Mouse (Mus musculus): ENCODE measurements at regions not wholly inside any gene's neighbourhood (a gene's known extent, or its start where the extent isn't known, plus 50 kb on each side); places are given as distances from the start of the nearest gene placed in this dataset.

DNA sequence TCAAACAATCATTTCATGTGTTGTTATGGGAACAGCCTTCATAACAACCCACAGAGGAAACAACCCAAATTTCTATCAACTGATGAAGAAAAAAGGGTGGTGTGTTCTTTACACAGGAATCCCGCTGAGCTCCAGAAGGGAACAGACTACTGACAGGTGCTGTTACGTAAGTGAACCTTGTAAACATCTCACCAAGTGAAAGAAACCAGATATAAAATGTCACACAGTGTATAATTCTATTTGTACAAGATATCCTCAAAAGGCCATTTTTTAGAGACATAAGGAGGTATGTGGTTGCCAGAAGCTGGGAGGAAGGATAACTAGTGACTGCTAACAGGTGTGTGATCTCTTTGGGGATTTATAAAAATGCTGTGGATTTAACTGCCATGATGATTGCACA lies 119.9 kb downstream of the Plod2 start:
- 60% methylated on average over 2 of the region's 2 CpGs for WGBS
- ATAC-seq (replicated peaks; ENCODE audit: extremely low read depth, insufficient read depth, low FRiP score), result no peak

GRCm38 (mm10) chr9:92667361-92667881 lies 125.4 kb downstream of the Plod2 start:
- H3K4me1 ChIP-seq (ENCODE audit: control insufficient read depth, insufficient read depth, low read length), result no peaks in the 10 kb centered on the region

More for the DNA sequence above, 119.9 kb downstream of the Plod2 start:
- no peaks in the 10 kb centered on the region for H3K9me3 ChIP-seq (replicated peaks; ENCODE audit: control insufficient read depth, low read length)
- no peak overlapping the region for H3K4me3 ChIP-seq (ENCODE audit: low read length)
- no peak overlapping the region for H3K4me2 ChIP-seq (ENCODE audit: low read depth, low read length)
- no peaks in the 10 kb centered on the region for H3K27me3 ChIP-seq (ENCODE audit: control insufficient read depth, insufficient read depth, low read length)
- no peak overlapping the region for H3K27ac ChIP-seq (ENCODE audit: low read length)
- no peaks in the 10 kb centered on the region for H3K36me3 ChIP-seq (ENCODE audit: control insufficient read depth, insufficient read depth)
- H3K4me1 ChIP-seq (ENCODE audit: control insufficient read depth, insufficient read depth, low read length), result no peaks in the 10 kb centered on the region
- H3K9ac ChIP-seq (ENCODE audit: low read length), result no peak overlapping the region

GRCm38 (mm10) chr9:92671966-92672365 lies 129.9 kb downstream of the Plod2 start:
- no peak overlapping the region for H3K9ac ChIP-seq (ENCODE audit: low read length)
- H3K4me2 ChIP-seq (ENCODE audit: low read depth, low read length), result no peak overlapping the region
- H3K9me3 ChIP-seq (replicated peaks; ENCODE audit: control insufficient read depth, low read length), result no peaks in the 10 kb centered on the region
- no peaks in the 10 kb centered on the region for H3K4me1 ChIP-seq (ENCODE audit: control insufficient read depth, insufficient read depth, low read length)
- H3K27ac ChIP-seq (ENCODE audit: low read length), result no peak overlapping the region
- 63% methylated on average over 3 of the region's 3 CpGs for WGBS
- no peak for ATAC-seq (replicated peaks; ENCODE audit: extremely low read depth, insufficient read depth, low FRiP score)
- no peaks in the 10 kb centered on the region for H3K36me3 ChIP-seq (ENCODE audit: control insufficient read depth, insufficient read depth)
- H3K27me3 ChIP-seq (ENCODE audit: control insufficient read depth, insufficient read depth, low read length), result no peaks in the 10 kb centered on the region
- no peak overlapping the region for H3K4me3 ChIP-seq (ENCODE audit: low read length)

More at GRCm38 (mm10) chr9:92667361-92667881, 125.4 kb downstream of the Plod2 start:
- no peak overlapping the region for H3K4me2 ChIP-seq (ENCODE audit: low read depth, low read length)
- H3K36me3 ChIP-seq (ENCODE audit: control insufficient read depth, insufficient read depth), result no peaks in the 10 kb centered on the region
- H3K9me3 ChIP-seq (replicated peaks; ENCODE audit: control insufficient read depth, low read length), result no peaks in the 10 kb centered on the region
- H3K9ac ChIP-seq (ENCODE audit: low read length), result no peak overlapping the region
- no peak overlapping the region for H3K27ac ChIP-seq (ENCODE audit: low read length)
- H3K4me3 ChIP-seq (ENCODE audit: low read length), result no peak overlapping the region
- 77% methylated on average over 1 of the region's 1 CpGs for WGBS
- ATAC-seq (replicated peaks; ENCODE audit: extremely low read depth, insufficient read depth, low FRiP score), result no peak
- no peaks in the 10 kb centered on the region for H3K27me3 ChIP-seq (ENCODE audit: control insufficient read depth, insufficient read depth, low read length)

DNA sequence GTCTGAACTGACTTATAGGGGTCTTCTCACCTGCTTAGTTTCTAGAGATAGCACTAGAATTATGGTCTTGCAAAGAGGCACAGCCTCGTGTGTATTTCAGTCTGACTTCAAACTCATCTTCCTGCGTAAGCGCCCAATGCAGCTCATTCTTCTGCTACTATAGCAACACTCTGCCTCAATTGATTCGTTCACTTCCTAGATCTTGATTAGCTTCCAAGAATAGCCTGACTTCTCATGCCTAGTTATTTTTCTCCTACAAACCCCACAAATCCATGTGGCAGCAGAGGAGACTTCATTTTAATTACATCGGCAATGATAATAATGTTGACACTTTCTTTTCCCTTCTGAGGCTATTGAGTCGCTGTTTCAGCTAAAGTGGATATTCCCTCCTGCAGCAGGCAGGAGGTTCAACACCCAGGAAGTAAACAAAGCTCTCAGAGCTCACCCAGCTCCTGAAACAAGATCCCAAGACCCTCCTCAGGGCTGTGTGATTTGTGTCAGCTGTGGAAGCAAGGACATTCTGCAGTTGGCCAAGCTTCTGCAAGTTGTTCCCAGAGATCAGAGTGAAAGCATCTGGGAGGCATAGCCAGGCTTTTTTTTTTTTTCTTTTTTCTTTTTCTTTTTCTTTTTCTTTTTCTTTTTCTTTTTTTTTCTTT lies 152.5 kb downstream of the Plod2 start:
- no peaks in the 10 kb centered on the region for H3K9me3 ChIP-seq (replicated peaks; ENCODE audit: control insufficient read depth, low read length)
- H3K27me3 ChIP-seq (ENCODE audit: control insufficient read depth, insufficient read depth, low read length), result no peaks in the 10 kb centered on the region
- no peaks in the 10 kb centered on the region for H3K36me3 ChIP-seq (ENCODE audit: control insufficient read depth, insufficient read depth)
- no peak overlapping the region for H3K4me3 ChIP-seq (ENCODE audit: low read length)
- no peak overlapping the region for H3K27ac ChIP-seq (ENCODE audit: low read length)
- WGBS, result 52% methylated on average over 6 of the region's 6 CpGs
- no peak overlapping the region for H3K9ac ChIP-seq (ENCODE audit: low read length)
- no peak overlapping the region for H3K4me2 ChIP-seq (ENCODE audit: low read depth, low read length)
- no peak for ATAC-seq (replicated peaks; ENCODE audit: extremely low read depth, insufficient read depth, low FRiP score)
- H3K4me1 ChIP-seq (ENCODE audit: control insufficient read depth, insufficient read depth, low read length), result no peaks in the 10 kb centered on the region

DNA sequence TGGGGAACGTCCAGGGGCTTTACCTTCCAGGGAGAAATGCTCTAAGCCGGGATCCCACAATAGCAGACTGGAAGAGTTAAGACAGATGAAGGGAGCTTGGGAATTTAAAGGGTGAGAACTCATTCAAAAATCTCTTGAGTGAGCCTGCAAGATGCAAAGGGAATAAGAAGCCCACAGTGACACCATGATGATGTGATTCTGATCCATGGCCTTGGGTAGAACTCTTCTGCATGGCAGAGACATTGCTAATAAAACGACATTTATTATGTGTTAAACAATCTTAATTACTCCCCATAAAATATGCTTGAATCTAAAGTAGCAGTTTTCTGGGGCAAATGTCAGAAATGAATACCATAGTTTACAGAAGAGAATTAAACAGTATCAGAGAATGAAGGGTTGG lies 155.9 kb downstream of the Plod2 start:
- Histone ChIP-seq H3K9ac (ENCODE audit: low read length) (no peak overlapping the region), H3K4me1 (ENCODE audit: control insufficient read depth, insufficient read depth, low read length) (no peaks in the 10 kb centered on the region)
- no peak for ATAC-seq (replicated peaks; ENCODE audit: extremely low read depth, insufficient read depth, low FRiP score)

DNA sequence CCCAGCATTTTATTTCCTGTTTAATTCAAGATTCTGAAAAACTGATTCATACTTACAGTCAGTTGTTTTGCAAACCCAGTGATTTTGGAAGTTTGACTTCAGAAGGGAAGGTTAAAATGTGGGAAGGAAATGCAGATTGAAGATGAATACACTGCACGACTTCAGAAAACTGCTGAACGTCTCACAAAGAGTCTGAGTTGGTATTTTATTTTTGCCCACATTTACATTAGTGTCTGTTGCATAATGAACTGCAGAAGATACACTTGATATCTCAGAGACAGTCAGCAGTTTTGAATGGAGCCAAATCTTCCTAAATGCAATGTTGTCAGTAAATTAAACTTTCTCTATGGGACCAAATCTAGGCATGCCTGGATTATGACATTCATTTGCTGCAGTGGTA lies 162.7 kb downstream of the Plod2 start:
- no peak overlapping the region for H3K9ac ChIP-seq (ENCODE audit: low read length)
- 57% methylated on average over 2 of the region's 2 CpGs for WGBS
- no peak overlapping the region for H3K4me3 ChIP-seq (ENCODE audit: low read length)
- no peaks in the 10 kb centered on the region for H3K27me3 ChIP-seq (ENCODE audit: control insufficient read depth, insufficient read depth, low read length)
- no peaks in the 10 kb centered on the region for H3K4me1 ChIP-seq (ENCODE audit: control insufficient read depth, insufficient read depth, low read length)
- no peaks in the 10 kb centered on the region for H3K9me3 ChIP-seq (replicated peaks; ENCODE audit: control insufficient read depth, low read length)
- H3K36me3 ChIP-seq (ENCODE audit: control insufficient read depth, insufficient read depth), result no peaks in the 10 kb centered on the region
- ATAC-seq (replicated peaks; ENCODE audit: extremely low read depth, insufficient read depth, low FRiP score), result no peak
- no peak overlapping the region for H3K27ac ChIP-seq (ENCODE audit: low read length)
- H3K4me2 ChIP-seq (ENCODE audit: low read depth, low read length), result no peak overlapping the region

More for the DNA sequence above, 155.9 kb downstream of the Plod2 start:
- Histone ChIP-seq H3K27ac (ENCODE audit: low read length) (no peak overlapping the region), H3K36me3 (ENCODE audit: control insufficient read depth, insufficient read depth) (no peaks in the 10 kb centered on the region), H3K4me2 (ENCODE audit: low read depth, low read length) (no peak overlapping the region), H3K4me3 (ENCODE audit: low read length) (no peak overlapping the region), H3K27me3 (ENCODE audit: control insufficient read depth, insufficient read depth, low read length) (no peaks in the 10 kb centered on the region), H3K9me3 (replicated peaks; ENCODE audit: control insufficient read depth, low read length) (no peaks in the 10 kb centered on the region)
- WGBS, result 67% methylated on average over 3 of the region's 3 CpGs

- Histone ChIP-seq H3K36me3 (ENCODE audit: control insufficient read depth, insufficient read depth) (no peaks in the 10 kb centered on the region), H3K27ac (ENCODE audit: low read length) (no peak overlapping the region), H3K4me2 (ENCODE audit: low read depth, low read length) (no peak overlapping the region), H3K9me3 (replicated peaks; ENCODE audit: control insufficient read depth, low read length) (no peaks in the 10 kb centered on the region), H3K27me3 (ENCODE audit: control insufficient read depth, insufficient read depth, low read length) (no peaks in the 10 kb centered on the region), H3K4me3 (ENCODE audit: low read length) (no peak overlapping the region), H3K4me1 (ENCODE audit: control insufficient read depth, insufficient read depth, low read length) (no peaks in the 10 kb centered on the region), H3K9ac (ENCODE audit: low read length) (no peak overlapping the region)
- WGBS, result 75% methylated on average over 6 of the region's 6 CpGs
- no peak for ATAC-seq (replicated peaks; ENCODE audit: extremely low read depth, insufficient read depth, low FRiP score)
Measured at GRCm38 (mm10) chr9:92707011-92707410, 165.0 kb downstream of the Plod2 start.

DNA sequence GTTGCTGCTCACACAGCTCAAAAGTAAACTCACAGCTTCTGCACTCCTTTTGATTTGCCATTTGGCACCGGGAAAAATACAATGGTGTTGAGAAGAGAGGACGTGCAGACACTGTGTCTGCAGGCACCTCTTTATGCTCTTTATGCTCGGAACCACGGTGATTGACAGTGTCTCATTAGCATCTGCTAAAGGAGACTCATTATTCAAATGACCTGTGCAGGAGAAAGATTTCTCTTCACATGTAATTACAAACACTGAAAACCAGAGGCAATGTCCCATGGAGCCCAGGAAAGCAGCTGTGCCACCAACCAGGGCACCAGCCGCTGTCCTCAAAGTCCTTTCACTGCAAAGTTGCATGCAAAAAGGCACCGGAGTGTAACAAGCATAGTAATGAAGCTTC lies 175.2 kb downstream of the Plod2 start:
- Histone ChIP-seq H3K27me3 (ENCODE audit: control insufficient read depth, insufficient read depth, low read length) (no peaks in the 10 kb centered on the region), H3K4me3 (ENCODE audit: low read length) (no peak overlapping the region), H3K27ac (ENCODE audit: low read length) (no peak overlapping the region), H3K4me1 (ENCODE audit: control insufficient read depth, insufficient read depth, low read length) (peaks cover 3% of the 10 kb centered on the region; the same call in 1 of the 2 replicates), H3K4me2 (ENCODE audit: low read depth, low read length) (no peak overlapping the region), H3K9me3 (replicated peaks; ENCODE audit: control insufficient read depth, low read length) (no peaks in the 10 kb centered on the region), H3K9ac (ENCODE audit: low read length) (no peak overlapping the region), H3K36me3 (ENCODE audit: control insufficient read depth, insufficient read depth) (no peaks in the 10 kb centered on the region)
- no peak for ATAC-seq (replicated peaks; ENCODE audit: extremely low read depth, insufficient read depth, low FRiP score)
- WGBS, result 70% methylated on average over 6 of the region's 6 CpGs

DNA sequence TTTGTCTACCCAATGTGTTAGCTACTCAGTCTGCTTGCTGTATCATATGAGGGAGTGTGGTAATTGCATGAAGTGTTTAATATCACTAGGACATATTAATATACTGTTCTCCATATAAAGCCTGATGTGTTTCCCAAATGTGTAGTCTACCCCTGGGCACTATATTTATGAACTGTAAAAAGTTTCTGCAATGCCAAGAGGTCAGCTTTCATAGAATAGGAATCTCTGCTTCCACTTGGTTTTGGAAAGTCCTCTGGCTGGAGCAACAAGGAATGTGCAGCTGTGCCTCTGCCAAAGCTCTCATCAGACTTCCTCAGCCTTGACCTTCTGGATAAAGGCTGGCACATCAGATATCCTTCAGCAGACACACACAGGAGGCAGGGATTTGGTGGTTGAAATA lies 176.3 kb downstream of the Plod2 start:
- Histone ChIP-seq H3K27me3 (ENCODE audit: control insufficient read depth, insufficient read depth, low read length) (no peaks in the 10 kb centered on the region), H3K9ac (ENCODE audit: low read length) (no peak overlapping the region), H3K36me3 (ENCODE audit: control insufficient read depth, insufficient read depth) (no peaks in the 10 kb centered on the region), H3K4me1 (ENCODE audit: control insufficient read depth, insufficient read depth, low read length) (peaks cover 3% of the 10 kb centered on the region; the same call in 1 of the 2 replicates), H3K27ac (ENCODE audit: low read length) (no peak overlapping the region), H3K9me3 (replicated peaks; ENCODE audit: control insufficient read depth, low read length) (no peaks in the 10 kb centered on the region), H3K4me2 (ENCODE audit: low read depth, low read length) (no peak overlapping the region), H3K4me3 (ENCODE audit: low read length) (no peak overlapping the region)
- ATAC-seq (replicated peaks; ENCODE audit: extremely low read depth, insufficient read depth, low FRiP score), result no peak

Data from heart, embryonic 16.5 days (tissue).